Comparison of ENCODE assay signal across 26 mouse cellular contexts in genomic region chr6:91061296-91061695, GRCm38 (mm10).
"Had no signal": no experiment of that assay in that cellular context is flagged by ENCODE, and none has a peak within 500 bp of the region (broad histone marks: within the 10 kb centered on the region; RNA-seq: fewer than 3 reads in every experiment).

No protein-coding gene starts in this region.

- H3K4me2 ChIP-seq: heart, embryonic 11.5 days; heart, embryonic 13.5 days; heart, embryonic 15.5 days; hindbrain, embryonic 12.5 days; hindbrain, embryonic 14.5 days; intestine, embryonic 15.5 days; limb, embryonic 12.5 days; liver, embryonic 12.5 days had no signal

- ATAC-seq: hindbrain, postnatal 0 days; inflammation-experienced regulatory T-cells, adult 6 months; intestine, embryonic 15.5 days; intestine, postnatal 0 days; liver, embryonic 12.5 days had no signal

- H3K4me1 ChIP-seq: hindbrain, embryonic 12.5 days; intestine, embryonic 15.5 days; limb, embryonic 10.5 days; liver, embryonic 12.5 days had no signal

- H3K36me3 ChIP-seq: intestine, embryonic 15.5 days; limb, embryonic 10.5 days; limb, embryonic 12.5 days had no signal

- H3K9ac ChIP-seq: heart, embryonic 13.5 days; heart, embryonic 15.5 days; hindbrain, embryonic 12.5 days; hindbrain, embryonic 14.5 days; intestine, embryonic 15.5 days; limb, embryonic 12.5 days; liver, embryonic 12.5 days; liver, embryonic 14.5 days had no signal

- H3K4me3 ChIP-seq: heart, adult 2 months; heart, embryonic 13.5 days; heart, embryonic 15.5 days; hindbrain, embryonic 12.5 days; intestine, embryonic 15.5 days; layer of hippocampus, adult 2 months; left cerebral cortex, adult 2 months; limb, embryonic 10.5 days; limb, embryonic 12.5 days; liver, embryonic 12.5 days had no signal

- H3K27me3 ChIP-seq: heart, embryonic 15.5 days; hindbrain, embryonic 12.5 days; intestine, embryonic 15.5 days; limb, embryonic 12.5 days; liver, embryonic 12.5 days had no signal

- H3K9me3 ChIP-seq: heart, embryonic 13.5 days; heart, embryonic 15.5 days; hindbrain, embryonic 12.5 days; intestine, embryonic 15.5 days; limb, embryonic 10.5 days; limb, embryonic 12.5 days; liver, embryonic 12.5 days had no signal

- DNase-seq: gastrocnemius, postnatal 14 days; gastrocnemius, postnatal 36 days; heart, adult 11 months; heart, adult 2 months; heart, postnatal 14 days; heart, postnatal 36 days; kidney, adult 2 months; kidney, postnatal 10 days; kidney, postnatal 25 days; kidney, postnatal 4 days; liver had no signal

- H3K27ac ChIP-seq: heart, adult 2 months; heart, embryonic 13.5 days; heart, embryonic 15.5 days; hindbrain, embryonic 12.5 days; hindbrain, embryonic 14.5 days; hindbrain, postnatal 0 days; intestine, embryonic 15.5 days; layer of hippocampus, adult 2 months; left cerebral cortex, adult 2 months; limb, embryonic 10.5 days; limb, embryonic 12.5 days; liver, embryonic 12.5 days; liver, embryonic 14.5 days had no signal
